Mouse (Mus musculus) kidney, adult 18-20 months (tissue): ENCODE measurements at regions not wholly inside any gene's neighbourhood (a gene's known extent, or its start where the extent isn't known, plus 50 kb on each side); places are given as distances from the start of the nearest gene placed in this dataset.
A peak's percentile ranks its signal among the peaks of the same experiment; 100 is the strongest.

Source experiments
- DNase-seq: peaks from one replicate; pipeline ENCODE4 v3.0.0; 2021

DNA sequence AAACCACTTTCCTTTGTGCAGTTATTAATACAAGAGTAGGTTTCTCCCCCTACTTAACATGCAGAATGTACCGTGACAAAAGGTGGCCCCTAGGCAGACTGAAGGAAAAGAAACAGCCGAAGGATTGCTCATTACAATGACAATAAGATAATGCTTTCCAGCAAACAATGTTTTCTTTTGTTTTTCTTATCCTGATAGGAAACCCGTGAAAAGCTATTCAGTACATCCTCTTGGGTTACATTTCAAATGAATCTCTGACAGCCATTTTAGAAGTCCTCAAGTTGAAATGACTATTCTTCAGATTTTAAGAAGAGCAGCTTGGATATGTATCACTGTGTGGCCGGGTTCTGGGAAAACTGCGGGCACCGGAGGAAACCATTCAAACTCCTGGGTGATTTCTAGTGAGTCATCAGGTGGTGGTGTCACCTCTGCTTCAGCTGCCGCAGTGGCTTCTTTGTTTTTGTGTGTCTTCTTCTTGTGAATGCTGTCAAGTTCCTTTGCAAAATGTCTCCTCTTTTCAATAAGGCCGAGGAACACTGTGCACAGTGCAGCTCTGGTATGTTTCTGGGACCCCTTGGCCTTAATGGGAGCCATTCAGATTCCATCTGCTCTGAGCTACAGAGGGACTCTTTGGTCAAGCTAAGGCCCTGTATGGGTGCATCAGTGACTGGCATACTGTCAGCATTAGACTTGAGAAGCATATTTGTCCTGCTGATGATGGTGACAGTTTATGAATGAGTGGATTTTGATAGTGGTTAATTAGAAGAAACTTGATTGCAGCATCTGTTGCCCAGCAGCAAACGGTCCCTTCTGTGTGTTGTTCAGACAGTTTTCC is 393.1 kb downstream of the Rnd3 start:
- DNase-seq, result no peak

DNA sequence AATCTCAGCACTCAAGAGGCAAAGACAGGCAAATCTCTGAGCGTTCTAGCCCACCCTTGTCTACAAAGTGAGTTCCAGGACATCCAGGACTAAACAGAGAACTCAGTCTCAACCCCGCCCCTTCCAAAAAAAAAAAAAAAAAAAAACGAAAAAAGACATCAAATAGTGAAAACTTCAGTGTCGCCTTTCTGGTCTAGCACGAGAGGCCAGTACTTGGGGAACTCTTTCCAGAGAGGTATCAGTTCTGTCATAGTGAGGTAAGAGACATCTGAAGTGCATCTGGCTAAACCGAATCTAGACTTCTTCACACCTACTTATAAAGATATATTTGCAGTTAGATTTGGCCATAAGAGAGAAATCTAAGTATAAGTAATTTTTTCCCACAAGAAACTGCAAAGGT is 393.8 kb downstream of the Rnd3 start:
- no peak for DNase-seq

DNA sequence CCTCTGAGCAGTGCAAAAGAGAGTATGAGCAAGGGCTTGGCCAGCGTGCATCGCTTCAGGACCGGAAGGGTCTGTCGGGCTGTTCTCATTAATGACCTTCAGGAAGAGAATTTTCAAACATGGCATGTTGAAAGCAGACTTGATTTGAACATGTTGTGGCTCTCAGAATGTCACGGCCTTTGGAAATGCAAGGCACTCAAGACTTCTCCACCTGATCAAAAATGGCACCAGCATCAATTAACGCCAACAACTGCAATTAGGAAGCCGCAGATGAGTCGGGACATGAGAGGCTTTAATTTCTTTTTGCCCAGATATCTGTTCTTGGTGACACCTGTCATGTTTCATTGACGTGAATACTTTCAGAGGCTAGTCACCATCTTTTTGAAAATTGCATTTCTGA is 396.5 kb downstream of the Rnd3 start:
- no peak for DNase-seq

DNA sequence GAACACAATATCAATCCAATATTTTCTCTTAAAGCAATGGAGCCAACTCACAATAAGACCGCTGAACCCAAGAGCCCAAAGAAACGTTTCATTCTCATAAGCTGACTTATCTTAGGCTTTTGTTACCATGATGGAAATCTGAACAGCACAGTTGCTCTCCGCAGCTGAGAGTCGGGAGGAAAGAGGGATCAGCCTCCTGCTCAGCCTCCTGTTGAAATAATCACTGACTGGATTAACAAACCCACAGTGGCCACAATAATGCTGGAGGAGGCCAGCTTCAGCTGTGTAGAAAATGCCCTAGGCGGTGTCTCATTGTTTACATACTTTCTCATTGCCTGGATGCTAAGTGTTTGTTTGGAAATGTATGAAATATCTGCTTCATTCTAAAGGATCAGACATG is 398.1 kb downstream of the Rnd3 start:
- DNase-seq, result no peak

DNA sequence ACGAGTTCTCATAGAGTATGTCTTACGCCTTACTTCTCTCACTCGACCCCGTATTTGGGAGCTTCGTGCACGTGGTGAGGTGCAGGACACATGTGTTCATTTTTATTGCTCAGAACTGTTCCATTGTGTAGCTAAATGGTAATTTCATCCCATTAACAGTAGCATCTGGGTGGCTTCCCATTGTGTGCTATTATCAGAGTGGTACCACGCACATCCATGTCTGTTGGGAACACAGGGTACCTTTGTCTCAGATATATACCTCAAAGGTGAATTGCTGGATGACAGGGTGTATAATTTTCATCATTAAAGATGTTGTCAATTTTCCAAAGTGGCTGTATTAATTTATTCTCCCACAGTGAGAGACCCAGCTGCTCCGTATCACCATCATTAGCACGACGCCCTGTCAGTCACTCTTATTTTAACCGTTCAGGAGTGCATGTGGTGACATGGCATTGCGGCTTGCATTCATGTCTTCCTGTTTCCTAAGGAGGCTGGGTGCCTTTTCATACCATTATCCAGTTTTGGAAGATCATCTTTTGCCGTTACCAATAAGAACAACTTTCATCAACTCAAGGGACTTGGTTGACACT is 404.2 kb downstream of the Rnd3 start:
- no peak for DNase-seq

DNA sequence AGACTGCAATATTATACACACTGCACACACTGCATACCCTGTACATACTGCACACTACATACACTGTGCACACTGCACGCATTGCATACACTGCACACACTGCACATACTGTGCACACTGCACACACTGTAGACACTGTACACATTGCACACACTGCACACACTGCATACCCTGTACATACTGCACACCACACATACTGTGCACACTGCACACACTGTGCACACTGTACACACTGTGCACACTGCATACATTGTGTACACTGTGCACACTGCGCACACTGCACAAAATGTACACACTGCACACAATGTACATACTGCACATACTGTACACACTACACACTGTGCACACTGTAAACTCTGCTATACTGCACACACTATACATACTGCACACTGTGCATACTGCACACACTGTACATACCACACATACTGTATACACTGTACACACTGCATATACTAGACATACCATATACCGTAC is 405.1 kb downstream of the Rnd3 start:
- no peak for DNase-seq

DNA sequence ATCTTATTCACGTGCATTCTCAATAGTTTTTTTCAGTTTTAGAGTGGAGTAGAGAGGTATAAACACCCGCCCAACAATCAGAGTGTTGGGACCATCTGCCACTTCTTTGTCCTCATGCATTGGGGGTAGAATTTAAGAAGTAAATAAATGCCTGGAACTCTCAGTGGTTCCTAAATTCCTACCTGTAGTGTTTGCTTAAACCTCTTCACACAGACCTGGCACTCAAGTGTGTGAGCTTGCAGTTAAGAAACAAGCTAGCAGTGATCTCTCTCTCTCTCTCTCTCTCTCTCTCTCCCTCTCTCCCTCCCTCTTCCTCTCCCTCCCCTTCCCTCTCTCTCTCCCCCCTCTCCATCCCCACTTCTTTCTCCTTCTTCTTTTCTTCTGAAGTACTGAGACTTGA is 406.5 kb downstream of the Rnd3 start:
- no peak for DNase-seq

DNA sequence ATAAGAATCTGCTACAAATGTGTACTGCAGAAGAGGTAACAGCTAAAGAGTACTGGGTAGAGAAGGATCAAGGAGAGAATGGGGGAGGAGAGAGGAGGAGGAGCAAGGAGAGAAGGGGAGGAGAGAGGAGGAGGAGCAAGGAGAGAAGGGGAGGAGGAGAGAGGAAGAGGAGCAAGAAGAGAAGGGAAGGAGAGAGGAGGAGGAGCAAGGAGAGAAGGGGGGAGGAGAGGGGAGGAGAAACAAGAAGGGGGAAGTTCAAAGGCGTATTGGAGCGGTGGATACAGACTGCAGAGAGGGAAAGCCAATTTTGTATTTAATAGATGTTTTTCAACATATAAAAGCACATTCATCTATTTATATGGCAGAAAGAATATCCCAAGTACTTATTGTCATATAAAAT is 407.6 kb downstream of the Rnd3 start:
- DNase-seq, result no peak

DNA sequence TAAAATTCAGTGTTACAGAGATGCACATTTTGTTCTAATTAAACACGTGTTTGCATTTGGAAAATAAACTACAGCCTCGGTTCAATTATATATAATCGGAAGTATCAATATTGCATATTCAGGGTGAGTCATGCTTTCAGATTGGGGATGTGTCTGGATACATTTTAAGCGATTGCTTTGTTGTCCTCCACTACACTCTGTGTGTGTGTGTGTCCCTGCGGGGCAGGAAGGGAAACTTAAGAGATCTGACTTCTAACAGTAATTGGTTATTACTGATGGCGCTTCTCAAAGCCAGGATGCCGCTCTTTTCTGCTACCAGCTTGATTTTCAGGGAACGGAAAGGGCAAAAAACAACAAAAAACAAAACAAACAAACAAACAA is 409.3 kb downstream of the Rnd3 start:
- no peak for DNase-seq

DNA sequence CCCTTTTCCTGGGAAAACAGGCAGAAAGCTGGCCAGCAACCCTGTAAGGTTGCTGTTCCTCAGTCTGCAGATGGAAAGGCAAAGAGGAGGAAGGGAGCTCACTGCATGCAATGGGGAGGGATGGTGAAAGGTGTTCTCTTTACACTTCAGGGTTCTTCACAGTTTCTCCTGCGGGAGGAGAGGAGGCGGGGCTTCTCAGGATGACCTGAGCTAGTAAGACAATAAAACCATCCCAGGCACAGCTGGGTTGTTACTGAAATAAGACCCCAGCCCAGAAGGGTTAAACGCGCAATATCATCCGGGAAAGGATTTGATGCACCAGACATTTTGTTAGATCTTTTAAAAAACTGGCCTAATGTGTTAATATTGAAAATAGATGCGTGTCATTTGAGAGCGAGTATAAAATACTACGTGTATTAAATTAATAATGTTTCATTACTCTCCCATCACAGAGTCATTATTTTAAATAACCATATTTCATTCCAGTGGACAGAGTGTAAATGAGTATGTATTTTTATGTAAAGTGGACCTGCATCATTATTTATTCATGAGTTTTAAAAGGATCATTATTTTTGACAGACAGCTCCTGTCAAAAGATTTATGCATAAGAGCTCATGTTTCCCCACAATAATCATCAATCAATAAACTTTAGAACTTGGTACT is 409.8 kb downstream of the Rnd3 start:
- DNase-seq, result no peak

DNA sequence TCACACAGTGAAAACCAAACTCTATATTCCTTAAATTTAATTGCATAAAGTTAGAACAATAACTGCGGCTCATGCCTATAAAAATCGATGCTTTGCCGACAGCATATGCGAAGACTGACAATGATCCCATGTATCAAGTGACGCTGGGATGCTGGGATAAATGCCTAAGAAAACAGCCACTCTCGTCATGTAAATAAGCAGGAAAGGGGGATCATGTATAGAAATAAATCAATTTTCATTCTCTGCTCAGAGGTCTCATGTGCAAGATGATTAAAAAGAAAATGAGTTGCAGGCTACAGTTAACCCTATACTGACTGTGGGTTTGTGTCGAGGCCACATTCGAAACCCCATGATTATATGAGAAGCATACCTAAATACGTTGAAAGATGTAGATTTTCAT is 411.2 kb downstream of the Rnd3 start:
- no peak for DNase-seq

DNA sequence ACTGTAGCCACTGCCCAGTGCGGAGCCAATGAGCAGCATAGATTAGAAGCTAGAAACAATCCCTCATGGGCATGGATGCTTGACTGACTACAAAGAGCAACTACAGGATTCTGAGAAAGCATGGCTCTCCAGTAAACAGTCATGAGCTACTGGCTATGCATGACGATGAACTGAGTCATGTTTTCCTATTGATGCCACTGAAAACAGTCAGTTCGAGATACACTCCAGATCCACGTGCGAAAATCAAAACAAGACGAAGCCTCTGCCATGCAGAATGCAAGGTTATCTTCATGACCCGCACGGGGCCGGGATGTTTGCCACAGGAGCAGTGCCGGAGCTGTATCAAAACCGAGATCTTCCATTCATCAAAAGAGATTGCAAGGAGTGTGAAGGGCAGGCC is 413.9 kb downstream of the Rnd3 start:
- DNase-seq, result no peak

DNA sequence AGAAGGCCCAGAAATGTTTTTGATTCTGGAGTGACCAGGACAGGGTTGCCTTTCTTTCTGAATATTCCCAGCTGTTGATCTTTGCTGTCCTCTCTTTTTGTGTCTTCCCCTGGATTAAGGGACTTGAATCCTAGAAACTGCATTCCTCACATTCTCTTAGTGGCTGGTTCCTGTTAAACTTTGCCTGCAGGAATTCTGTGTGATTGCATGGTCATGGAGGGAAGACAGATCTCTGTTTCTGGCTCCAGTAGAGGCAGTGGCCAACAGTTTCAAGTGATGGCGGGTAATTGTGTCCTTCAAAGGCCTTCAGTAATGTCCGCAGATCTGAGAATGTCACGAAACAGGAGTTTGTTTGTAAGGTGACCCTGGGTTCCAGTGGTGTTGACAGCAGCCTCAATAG is 410.1 kb upstream of the Mmadhc start:
- DNase-seq, result no peak

DNA sequence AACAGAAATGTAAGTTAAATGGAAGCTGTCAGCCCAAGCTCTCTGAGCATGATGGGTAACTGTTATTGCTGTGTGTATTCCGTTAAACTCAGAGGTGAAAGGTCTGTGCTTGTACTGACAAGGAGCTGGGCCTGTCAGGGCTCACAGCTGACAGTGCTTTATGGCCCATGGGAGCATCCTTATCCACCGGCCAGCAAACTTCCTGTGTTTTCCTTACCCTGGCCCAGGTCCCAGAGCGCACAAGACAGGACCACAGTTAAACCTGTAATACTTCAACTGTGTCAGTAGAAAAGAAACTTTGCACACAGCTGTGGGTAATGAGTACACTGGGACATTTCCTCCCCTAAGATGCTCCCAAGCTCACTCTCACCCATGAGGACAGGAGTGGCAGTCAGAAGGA is 407.7 kb upstream of the Mmadhc start:
- peak; percentile 46 for DNase-seq

DNA sequence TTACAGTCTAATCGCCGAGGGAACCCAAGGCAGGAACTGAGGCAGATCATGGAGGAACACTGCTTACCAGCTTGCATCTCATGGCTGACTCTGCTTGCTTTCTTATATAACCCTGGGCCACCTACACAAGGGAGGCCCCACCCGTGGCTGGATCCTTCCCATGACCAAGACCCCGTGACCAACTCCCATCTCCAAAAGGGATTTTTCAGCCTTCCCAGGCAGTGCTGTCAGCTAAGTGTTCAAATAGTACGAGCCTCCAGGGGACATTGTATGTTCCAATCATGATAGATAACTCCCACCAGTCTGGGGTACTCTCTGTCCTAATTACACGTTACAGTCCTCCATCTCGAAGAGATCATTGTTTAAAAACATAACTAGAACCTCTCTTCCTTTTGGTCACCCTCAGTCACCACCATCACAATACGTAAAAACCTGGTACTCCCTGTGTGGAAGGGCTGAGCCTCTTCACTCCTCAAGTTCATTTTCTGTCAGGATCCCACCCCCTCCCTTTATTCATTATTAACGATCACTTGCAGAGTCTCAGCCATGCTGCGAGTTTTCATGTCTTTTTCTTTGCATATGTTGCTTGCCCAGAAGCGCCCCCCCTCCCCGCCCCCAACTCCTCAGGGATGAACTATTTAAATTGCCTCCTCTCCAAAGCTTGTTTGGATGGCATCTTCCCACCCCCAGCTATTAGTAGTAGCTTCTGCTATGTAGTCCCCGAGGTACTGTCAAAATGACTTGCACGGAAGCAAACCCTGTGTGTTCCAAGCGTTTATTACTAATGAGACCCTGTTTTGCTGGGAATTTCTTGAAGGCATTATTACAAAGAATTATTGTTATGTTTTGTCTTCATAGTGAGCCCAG is 406.2 kb upstream of the Mmadhc start:
- no peak for DNase-seq

DNA sequence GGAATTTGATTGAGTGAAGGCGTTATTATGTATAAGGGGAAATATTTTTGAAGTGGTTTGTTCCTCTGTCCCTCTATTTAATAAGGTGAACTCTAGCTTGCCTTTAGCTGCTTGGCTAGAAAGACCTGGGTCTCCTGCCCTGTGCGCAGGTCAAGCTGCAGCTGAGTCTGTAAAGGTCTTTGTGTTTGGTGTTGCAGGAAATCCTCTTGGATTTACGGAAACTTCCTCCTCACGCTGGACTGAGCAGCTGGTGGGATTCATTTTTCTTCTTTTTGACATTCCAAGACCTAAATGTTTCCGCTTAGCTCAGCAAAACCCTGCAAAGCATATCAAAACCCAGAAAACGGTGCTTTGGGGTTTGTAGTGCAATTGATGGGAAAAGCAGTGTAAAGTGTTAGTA is 402.2 kb upstream of the Mmadhc start:
- DNase-seq, result no peak

DNA sequence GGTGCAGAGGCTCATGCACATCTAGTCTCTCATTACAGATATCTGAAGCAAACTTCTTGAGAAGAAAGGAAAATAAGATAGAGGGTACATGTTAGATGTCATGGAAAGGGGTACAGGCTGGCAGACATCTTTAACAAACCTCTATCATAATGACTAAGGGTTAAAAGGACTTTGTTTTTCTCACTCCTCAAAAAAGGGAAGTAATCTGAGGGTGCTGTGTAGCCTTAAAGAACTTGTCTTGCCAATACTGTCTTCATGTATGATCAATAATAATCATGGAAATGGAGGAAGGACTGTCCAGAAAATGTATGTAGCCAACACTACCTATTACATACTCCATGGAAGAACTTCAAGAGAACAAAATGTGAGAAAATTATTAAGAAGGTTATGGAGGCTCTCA is 400.0 kb upstream of the Mmadhc start:
- no peak for DNase-seq

DNA sequence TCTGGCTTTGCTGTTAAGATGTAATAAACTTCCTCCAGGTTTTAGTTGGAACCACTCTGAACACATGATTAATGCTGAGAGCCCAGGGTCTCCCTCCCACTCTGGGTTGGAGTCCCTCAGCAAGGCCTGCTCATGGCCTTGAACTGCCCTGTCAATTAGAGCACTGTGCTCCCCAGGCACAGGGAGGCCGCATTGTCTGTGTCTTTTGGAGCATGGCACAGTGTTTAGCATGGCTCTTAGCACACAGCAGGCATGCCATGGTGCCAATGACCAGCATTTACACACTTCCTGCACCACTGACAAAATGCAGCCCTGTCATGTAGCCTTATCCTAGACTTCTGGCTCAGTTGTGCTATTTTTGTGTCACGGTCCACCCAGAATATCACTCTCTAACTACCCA is 398.2 kb upstream of the Mmadhc start:
- no peak for DNase-seq

DNA sequence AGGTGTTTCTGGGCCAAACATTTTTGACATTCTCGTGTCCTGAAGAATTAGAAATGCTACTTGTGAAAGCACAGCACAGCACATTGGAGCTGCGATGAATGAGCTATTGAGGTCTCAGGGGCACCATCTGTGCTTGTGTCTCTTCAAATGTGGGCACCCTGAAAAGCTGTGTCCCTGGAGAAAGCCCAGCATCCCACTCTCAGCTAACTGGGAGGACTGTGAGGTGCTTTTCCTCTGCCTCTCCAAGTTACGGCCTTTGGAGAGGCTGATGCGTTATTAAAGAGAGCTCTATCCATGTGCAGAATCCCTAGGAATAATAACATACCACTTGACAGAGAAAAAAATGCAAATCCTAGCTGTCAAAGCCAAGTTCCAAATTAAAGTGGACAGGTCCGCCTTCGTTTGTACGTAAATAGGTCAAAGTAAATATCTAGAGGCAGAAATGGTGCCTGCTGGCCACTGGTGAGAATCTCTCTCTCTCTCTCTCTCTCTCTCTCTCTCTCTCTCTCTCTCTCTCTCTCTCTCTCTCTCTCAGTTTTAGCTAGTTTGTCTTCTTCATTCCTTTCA is 397.3 kb upstream of the Mmadhc start:
- no peak for DNase-seq

DNA sequence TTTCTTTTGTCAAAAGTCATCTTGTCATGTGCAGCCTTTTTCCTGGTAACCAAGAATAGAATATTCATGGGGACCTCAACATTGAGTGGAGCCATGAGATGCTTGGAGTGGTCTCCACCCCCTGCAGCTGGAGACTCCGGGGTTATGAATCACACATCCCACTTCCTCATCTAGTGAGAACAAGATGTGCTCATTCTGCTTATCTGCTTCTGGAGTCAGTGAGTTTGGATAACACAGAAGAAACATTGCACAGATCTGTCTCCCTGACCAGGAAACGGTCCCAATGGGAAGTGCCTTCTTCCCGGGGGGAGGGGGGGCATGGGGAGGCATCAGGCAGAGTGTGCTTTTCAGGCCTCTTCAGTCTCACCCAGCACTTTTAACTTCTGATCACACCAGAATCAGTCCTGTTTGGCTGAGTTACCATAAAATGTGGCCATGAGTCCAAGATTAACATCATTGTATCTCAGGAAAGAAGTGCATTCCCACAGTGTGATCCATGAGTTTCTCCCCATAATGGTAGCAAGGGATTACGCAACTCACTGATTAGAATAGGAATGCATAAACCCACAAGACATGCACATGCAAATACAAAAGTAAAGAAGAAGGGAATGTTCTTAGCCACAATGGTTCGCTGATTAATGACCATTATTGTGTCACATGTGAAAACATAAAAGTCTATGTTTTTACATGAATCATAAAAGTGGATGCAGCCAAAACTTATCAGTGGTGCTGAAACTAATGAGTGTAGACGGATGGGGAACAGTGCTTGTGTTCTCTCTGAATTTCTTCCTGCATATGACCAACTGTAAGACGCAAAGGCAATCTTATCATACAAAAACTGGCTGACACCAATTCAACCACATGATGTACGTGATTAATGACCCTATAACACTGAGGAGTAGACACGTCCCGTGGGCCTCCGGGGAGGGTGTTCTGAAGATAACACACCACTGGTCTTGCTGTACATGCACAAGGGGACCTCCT is 393.8 kb upstream of the Mmadhc start:
- no peak for DNase-seq

DNA sequence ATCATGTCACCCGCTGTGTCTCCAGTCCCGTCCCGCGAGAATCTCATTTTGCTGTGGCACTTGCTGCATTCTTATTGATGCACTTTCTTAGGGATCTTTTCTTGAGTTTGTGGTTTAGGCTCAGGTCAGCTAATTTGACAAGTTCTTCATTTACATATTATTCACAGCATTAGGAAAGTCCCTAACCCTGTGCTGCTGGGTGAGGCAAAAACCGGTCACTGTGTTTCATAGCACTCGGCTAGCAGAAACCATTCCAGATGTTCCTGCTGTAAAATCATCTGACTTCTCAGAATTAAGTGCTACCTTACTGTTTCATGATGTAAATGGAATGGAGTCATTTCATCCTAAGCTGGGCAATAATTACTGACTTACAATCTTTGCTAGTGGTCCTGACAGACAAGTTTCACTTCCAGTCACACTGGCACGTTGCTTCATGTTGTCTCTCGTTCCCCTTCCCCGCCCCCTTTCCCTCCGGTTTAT is 391.1 kb upstream of the Mmadhc start:
- no peak for DNase-seq

DNA sequence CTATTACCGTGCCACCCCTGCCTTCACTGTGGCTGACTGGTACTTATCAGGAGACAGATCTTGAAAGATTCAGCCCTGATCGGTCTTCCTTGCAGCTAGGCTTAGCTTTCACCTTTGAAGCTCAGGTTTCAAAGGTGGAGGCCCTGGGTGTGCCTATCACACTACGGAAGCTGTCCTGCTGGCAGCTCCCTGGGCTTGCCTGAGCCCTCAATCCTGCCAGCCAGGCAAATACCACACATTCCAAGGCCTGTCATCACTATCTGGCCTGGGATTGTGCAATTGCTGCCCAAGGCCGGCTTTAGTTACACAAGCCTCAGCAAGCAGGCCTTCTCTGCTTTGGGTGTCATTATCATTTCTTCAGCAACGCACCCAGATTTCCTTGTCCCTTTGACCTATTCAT is 390.6 kb upstream of the Mmadhc start:
- peak; percentile 51 for DNase-seq
